ENCODE assay signal across 7 mouse cellular contexts in genomic region chr4:150909451-150910156, GRCm38 (mm10). TPM values are rescaled to one million over a fixed set of nuclear protein-coding genes. Genes with fewer than 3 reads are reported as not detected.
DNase-seq lines count a peak whose midpoint lies in the region; ATAC-seq lines count a peak whose summit lies in the region.

No protein-coding gene starts in this region.

- peaks cover 4% of the 10 kb centered on the region; the same call in 1 of the 2 replicates for H3K4me1 ChIP-seq in intestine, embryonic 15.5 days (replicated peaks)
- H3K4me1 ChIP-seq in midbrain, embryonic 10.5 days = peaks cover 33% of the 10 kb centered on the region

- peak overlapping the region; percentile 95 for H3K4me3 ChIP-seq in intestine, embryonic 15.5 days (replicated peaks)
- H3K4me3 ChIP-seq in midbrain, embryonic 10.5 days = peak overlapping the region; percentile 69

- H3K36me3 ChIP-seq in intestine, embryonic 15.5 days = 0 out of 2 replicates have a peak, but pooled peaks cover 4% of the 10 kb centered on the region
- peaks cover 35% of the 10 kb centered on the region for H3K36me3 ChIP-seq in midbrain, embryonic 10.5 days

- peak; percentile 93 for ATAC-seq in intestine, embryonic 15.5 days

- intact Hi-C loops in gastrocnemius, postnatal 36 days (cut with DNase I) = no loop called here
- intact Hi-C loops in left cerebral cortex, postnatal 25 days (cut with DNase I) = loop anchor here (5.0 kb wide), 1 partner anchor 58 kb away; no protein-coding TSS in a partner anchor

- H3K9me3 ChIP-seq in intestine, embryonic 15.5 days = no peaks in the 10 kb centered on the region
- H3K9me3 ChIP-seq in midbrain, embryonic 10.5 days (replicated peaks) = no peaks in the 10 kb centered on the region

- H3K4me2 ChIP-seq in intestine, embryonic 15.5 days (replicated peaks) = peak overlapping the region; percentile 67

- peak overlapping the region; percentile 97 for H3K9ac ChIP-seq in intestine, embryonic 15.5 days

- no peaks in the 10 kb centered on the region for H3K27me3 ChIP-seq in intestine, embryonic 15.5 days (replicated peaks)
- no peaks in the 10 kb centered on the region for H3K27me3 ChIP-seq in midbrain, embryonic 10.5 days (ENCODE audit: low read depth, poor library complexity, severe bottlenecking)

- under 1% methylated on average over 56 of the region's 56 CpGs for WGBS in intestine, embryonic 15.5 days
- WGBS in midbrain, embryonic 10.5 days = under 1% methylated on average over 56 of the region's 56 CpGs

- peak; percentile 99 to 100 for DNase-seq in adrenal gland, adult 18-20 months (ENCODE audit: low spot score in 2 of 2)
- peak; percentile 99 for DNase-seq in embryo, embryonic 11 days
- DNase-seq in gastrocnemius, postnatal 36 days = peak; percentile 98 to 99
- peak; percentile 97 to 98 for DNase-seq in left cerebral cortex, postnatal 25 days (ENCODE audit: low spot score in 2 of 2)
- DNase-seq in midbrain, embryonic 10.5 days (ENCODE audit: low spot score) = peak; percentile 100
- peak; percentile 100 for DNase-seq in right cerebral cortex, postnatal 4 days

- peak overlapping the region; percentile 89 for H3K27ac ChIP-seq in intestine, embryonic 15.5 days
- peak overlapping the region; percentile 89 for H3K27ac ChIP-seq in midbrain, embryonic 10.5 days (replicated peaks)

RNA-seq across cellular contexts. Expression of gene Park7, which starts 4.6 kb away (rescaled TPM):
- total RNA-seq in adrenal gland, adult 18-20 months (2021) = 100 to 1,000 TPM; 279 to 299 TPM
- 100 to 1,000 TPM; 795 to 846 TPM for total RNA-seq in gastrocnemius, postnatal 36 days (2021)
- polyA plus RNA-seq in intestine, embryonic 15.5 days (2015; fragmentation: Nextera tagmentation; extraction: Ambion mirVana) = 410 and 432 TPM in 2 replicates
- total RNA-seq in left cerebral cortex, postnatal 25 days (2021) = 100 to 1,000 TPM; 176 to 201 TPM
- polyA plus RNA-seq in midbrain, embryonic 10.5 days (2016; fragmentation: Nextera tagmentation; extraction: Ambion mirVana) = 456 and 487 TPM in 2 replicates

RNA-seq across cellular contexts. Expression of gene Tnfrsf9, which starts 4.8 kb away (rescaled TPM):
- total RNA-seq in adrenal gland, adult 18-20 months (2021) = under 1 TPM in 1 of 2 experiments, not detected in 1; 0.33 TPM
- under 1 TPM in 1 of 2 experiments, not detected in 1; 0.30 TPM for total RNA-seq in gastrocnemius, postnatal 36 days (2021)
- polyA plus RNA-seq in intestine, embryonic 15.5 days (2015; fragmentation: Nextera tagmentation; extraction: Ambion mirVana) = 1.5 and 1.7 TPM in 2 replicates
- under 1 TPM; 0.76 TPM for total RNA-seq in left cerebral cortex, postnatal 25 days (2021)
- polyA plus RNA-seq in midbrain, embryonic 10.5 days (2016; fragmentation: Nextera tagmentation; extraction: Ambion mirVana) = 0.21 and 0.33 TPM in 2 replicates

RNA-seq across cellular contexts. Expression of gene Errfi1, which starts 55.9 kb away (rescaled TPM):
- total RNA-seq in adrenal gland, adult 18-20 months (2021) = 10 to 100 TPM; 40.7 to 53.5 TPM
- 10 to 100 TPM; 18.2 to 29.9 TPM for total RNA-seq in gastrocnemius, postnatal 36 days (2021)
- 27.8 and 28.1 TPM in 2 replicates for polyA plus RNA-seq in intestine, embryonic 15.5 days (2015; fragmentation: Nextera tagmentation; extraction: Ambion mirVana)
- total RNA-seq in left cerebral cortex, postnatal 25 days (2021) = 10 to 100 TPM; 26.2 to 28.4 TPM
- polyA plus RNA-seq in midbrain, embryonic 10.5 days (2016; fragmentation: Nextera tagmentation; extraction: Ambion mirVana) = 23.4 and 25.2 TPM in 2 replicates

Comparison
In these comparisons a context has a peak if more than half of its experiments do, and no peak if none do; other contexts are left out.
1. Peak in every context shown above with its lines: DNase-seq, ATAC-seq, H3K4me3 ChIP-seq and H3K27ac ChIP-seq.